Mouse (Mus musculus) bone marrow macrophage, adult 2 months (primary cell): ENCODE measurements around the gene Atp1a4.

ENCODE experiments used
- CTCF ChIP-seq: IDR thresholded peaks from 2 replicates; pipeline ENCODE4 v1.5.1; 2012; ENCODE audit warnings: low read depth, mild to moderate bottlenecking, low read length, moderate library complexity
- POLR2A ChIP-seq: IDR thresholded peaks from 2 replicates; pipeline ENCODE4 v1.6.1; 2012; ENCODE audit warnings: mild to moderate bottlenecking, low read depth, low read length, borderline replicate concordance

DNA sequence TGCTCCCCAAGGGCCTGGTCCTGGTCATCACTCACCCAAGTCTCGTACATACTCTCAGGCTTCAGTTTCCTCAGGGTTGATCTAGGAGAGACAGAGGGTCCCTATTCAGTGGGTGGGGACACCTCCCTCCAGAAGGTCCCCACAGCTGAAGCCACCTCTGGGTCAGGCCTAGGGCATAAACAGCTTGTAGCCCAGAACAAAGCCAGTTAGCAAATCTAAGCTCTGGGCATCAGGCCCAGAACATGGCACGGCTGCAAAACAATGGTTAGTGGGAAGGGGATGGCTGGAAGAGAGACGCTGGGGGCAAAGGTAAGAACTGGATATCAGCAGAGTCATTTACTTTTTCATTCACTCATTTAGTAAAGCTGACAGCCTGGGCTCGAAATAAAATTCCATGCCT, 44.4 kb downstream of the Atp1a4 start:
- no peak for TF ChIP-seq CTCF
- TF ChIP-seq POLR2A, result no peak
